Mouse (Mus musculus): Measurements from ENCODE around the gene Taf15.

Taf15 gene

GRCm38 (mm10) chr11:83472324-83473234 is at the start of gene Taf15:
Taf15 (plus strand) TSS chr11:83473086.
- peak; percentile 99 for DNase-seq

GRCm38 (mm10) chr11:83424681-83425080 is 48.2 kb upstream of the Taf15 start:
- peak; percentile 73 for DNase-seq

GRCm38 (mm10) chr11:83426964-83427363 is 45.9 kb upstream of the Taf15 start:
- peak; percentile 20 for DNase-seq

- no peak for DNase-seq
These were observed 43.5 kb upstream of the Taf15 start, which contains the start of gene Gas2l2 for GRCm38 (mm10) chr11:83429355-83429754. Gas2l2 (minus strand) TSS chr11:83429455.

GRCm38 (mm10) chr11:83432533-83432932 is 40.4 kb upstream of the Taf15 start:
- DNase-seq = no peak

DNA sequence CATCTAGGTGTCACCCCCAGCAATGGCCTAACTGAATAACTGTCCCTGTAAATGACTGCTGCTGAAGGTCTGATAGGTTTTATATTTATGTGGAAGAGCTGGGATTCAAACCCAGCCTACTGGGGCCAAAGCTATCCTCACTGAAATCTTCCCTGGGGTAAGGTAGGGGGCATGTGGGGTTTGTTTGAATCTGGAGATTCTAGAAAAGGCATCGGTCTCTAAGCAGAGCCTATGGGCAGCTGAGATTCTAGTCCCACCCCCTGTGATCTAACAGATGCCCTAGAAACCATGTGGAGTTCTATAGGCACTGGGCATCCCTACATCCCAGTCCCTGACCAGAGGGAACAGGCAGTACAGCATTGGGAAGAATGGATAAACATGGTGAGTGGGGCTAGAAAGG is 35.5 kb upstream of the Taf15 start, which contains the start of gene 1700020L24Rik:
Gene 1700020L24Rik (plus strand): TSS at position 301 of the 400 bp plus-strand sequence.
- DNase-seq = no peak

GRCm38 (mm10) chr11:83439426-83440060 is 33.3 kb upstream of the Taf15 start:
- no peak for DNase-seq

- peak; percentile 90 for DNase-seq
These were observed 32.5 kb upstream of the Taf15 start for GRCm38 (mm10) chr11:83440081-83441064.

DNA sequence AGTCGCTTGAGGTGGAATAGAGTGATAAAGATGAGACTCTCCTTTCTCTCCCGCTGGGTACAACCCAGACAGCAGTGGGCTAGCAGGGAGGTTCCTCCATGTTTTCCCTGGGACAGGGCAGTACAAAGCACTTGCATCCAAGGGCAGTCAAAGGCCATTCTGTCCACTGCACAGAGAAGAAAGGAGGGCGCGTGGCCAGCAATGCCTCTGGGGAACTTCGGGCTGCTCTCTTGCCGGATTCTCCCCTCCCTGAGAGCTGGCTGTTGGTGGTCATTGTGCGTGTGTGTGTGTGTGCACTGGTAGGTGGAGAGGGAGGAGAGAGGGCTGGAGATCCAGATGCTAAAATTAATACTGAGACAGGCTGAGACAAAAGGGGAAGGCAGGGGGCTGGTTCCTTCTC is 31.7 kb upstream of the Taf15 start:
- DNase-seq = no peak

- peak; percentile 65 for DNase-seq
These were observed 30.2 kb upstream of the Taf15 start for GRCm38 (mm10) chr11:83442596-83443267.

DNA sequence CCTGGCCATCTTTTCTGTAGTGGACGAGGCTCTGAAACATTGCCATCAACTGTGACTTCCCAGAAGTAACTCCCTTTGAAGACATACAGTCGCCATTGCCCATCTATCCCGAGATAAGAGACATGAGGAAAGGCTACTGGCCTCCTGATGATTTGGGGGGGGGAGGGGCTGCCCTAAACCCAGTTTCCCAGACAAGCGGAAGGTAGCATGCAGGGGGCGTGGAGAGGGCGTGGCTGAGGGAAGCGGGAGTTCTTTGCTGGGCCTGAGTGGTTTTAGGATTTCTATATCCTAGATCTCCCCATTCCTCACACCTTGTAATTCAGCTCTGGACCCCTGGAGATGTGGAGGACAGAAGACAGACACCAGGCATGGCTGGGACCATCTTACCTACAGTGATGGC is 29.1 kb upstream of the Taf15 start:
- DNase-seq = no peak

DNA sequence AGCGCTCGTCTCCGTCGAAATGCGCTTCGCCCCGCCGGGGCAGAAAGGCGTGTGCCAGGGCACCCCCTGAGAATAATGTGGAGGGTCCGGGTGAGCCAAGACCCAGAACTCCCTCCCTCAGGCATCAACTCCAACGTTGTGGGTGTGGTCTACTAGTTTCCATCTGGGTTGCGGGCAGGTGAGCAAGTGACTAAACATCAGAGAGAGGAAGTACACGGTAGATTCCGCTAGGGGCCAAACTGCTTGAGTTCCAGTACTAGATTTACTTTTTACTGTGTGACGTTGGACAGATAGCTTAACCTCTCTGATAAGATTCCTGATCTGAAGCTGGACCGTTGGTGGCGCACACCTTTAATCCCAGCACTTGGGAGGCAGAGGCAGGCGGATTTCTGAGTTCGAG is 27.9 kb upstream of the Taf15 start:
- DNase-seq = peak; percentile 23

GRCm38 (mm10) chr11:83447612-83448011 is 25.3 kb upstream of the Taf15 start:
- DNase-seq = no peak

GRCm38 (mm10) chr11:83448021-83448926 is 24.6 kb upstream of the Taf15 start:
- no peak for DNase-seq

DNA sequence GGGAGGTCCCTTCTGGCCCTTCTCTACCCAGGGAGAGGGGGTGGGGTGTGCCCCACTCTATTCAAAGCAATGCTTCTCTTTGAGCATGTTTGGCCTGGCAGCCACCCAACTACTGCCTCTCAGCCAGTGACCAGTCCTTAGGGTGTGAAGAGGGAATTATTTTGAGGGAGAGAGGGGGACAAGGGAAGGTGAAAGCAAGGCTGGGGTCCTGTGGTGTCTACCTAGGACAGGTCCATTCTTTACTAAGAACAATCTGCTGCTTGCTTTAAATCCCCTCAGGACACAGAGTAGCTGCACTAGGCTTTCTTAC is 24.0 kb upstream of the Taf15 start:
- no peak for DNase-seq

GRCm38 (mm10) chr11:83449298-83449697 is 23.6 kb upstream of the Taf15 start:
- no peak for DNase-seq

- DNase-seq = no peak
These were observed 22.3 kb upstream of the Taf15 start for GRCm38 (mm10) chr11:83450550-83450949.

DNA sequence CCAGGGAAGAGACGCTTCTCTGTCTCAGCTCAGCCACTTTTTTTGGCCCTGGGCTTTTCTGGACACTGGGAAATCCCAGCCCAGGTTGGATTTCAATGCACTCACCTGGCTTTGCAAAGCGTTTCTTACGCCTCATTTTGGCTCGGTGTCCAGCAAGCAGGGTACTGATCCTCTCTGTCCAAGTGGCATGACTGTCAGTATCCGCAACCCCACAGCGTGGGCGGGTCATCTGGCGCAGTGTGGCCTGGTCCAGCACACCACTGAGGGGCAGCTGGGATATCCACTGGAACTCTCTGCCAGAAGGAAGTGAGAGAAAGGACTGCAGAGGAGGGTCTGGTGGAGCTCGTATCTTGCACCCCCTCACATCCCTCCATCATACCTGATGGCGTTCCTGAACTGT is 21.6 kb upstream of the Taf15 start:
- no peak for DNase-seq

GRCm38 (mm10) chr11:83454548-83454947 is 18.3 kb upstream of the Taf15 start:
- DNase-seq = no peak

GRCm38 (mm10) chr11:83455608-83456007 is 17.3 kb upstream of the Taf15 start:
- no peak for DNase-seq

- no peak for DNase-seq
These were observed 15.6 kb upstream of the Taf15 start for GRCm38 (mm10) chr11:83457257-83457656.

All from thymus, postnatal 14 days (tissue).